In genomic region chr8:92721936-92722321, GRCm38 (mm10) we compare ENCODE assay signal across 16 mouse cellular contexts. TPM values are rescaled to one million over a fixed set of nuclear protein-coding genes. Genes with fewer than 3 reads are reported as not detected.
DNase-seq lines count a peak whose midpoint lies in the region; ATAC-seq lines count a peak whose summit lies in the region.
"Had no signal": no experiment of that assay in that cellular context is flagged by ENCODE, and none has a peak within 500 bp of the region (broad histone marks: within the 10 kb centered on the region; RNA-seq: fewer than 3 reads in every experiment).

No protein-coding gene starts in this region.

- no peaks in the 10 kb centered on the region for H3K36me3 ChIP-seq in heart, embryonic 12.5 days
- H3K36me3 ChIP-seq in heart, embryonic 10.5 days: no peaks in the 10 kb centered on the region
- no peaks in the 10 kb centered on the region for H3K36me3 ChIP-seq in midbrain, embryonic 10.5 days
- no peaks in the 10 kb centered on the region for H3K36me3 ChIP-seq in midbrain, embryonic 15.5 days (replicated peaks)
- H3K36me3 ChIP-seq in midbrain, embryonic 13.5 days: no peaks in the 10 kb centered on the region
- H3K36me3 ChIP-seq in intestine, embryonic 16.5 days (ENCODE audit: control insufficient read depth, insufficient read depth, low read length): no peaks in the 10 kb centered on the region
- H3K36me3 ChIP-seq: intestine, embryonic 15.5 days; liver, embryonic 13.5 days; neural tube, embryonic 15.5 days; stomach, embryonic 15.5 days had no signal

- H3K4me3 ChIP-seq in heart, embryonic 12.5 days: no peak overlapping the region
- H3K4me3 ChIP-seq in heart, embryonic 10.5 days: no peak overlapping the region
- H3K4me3 ChIP-seq in midbrain, embryonic 10.5 days: 0 out of 2 replicates have a peak overlapping the region, but pooled peaks have one; percentile 7
- H3K4me3 ChIP-seq in midbrain, embryonic 15.5 days: no peak overlapping the region
- H3K4me3 ChIP-seq in midbrain, embryonic 13.5 days (replicated peaks): no peak overlapping the region
- H3K4me3 ChIP-seq in intestine, embryonic 16.5 days (ENCODE audit: low read length): no peak overlapping the region
- H3K4me3 ChIP-seq: gastrocnemius, adult 2 months; intestine, embryonic 15.5 days; liver, embryonic 13.5 days; megakaryocyte, embryonic 14.5 days; neural tube, embryonic 15.5 days; stomach, embryonic 15.5 days had no signal

- H3K4me2 ChIP-seq in heart, embryonic 12.5 days: peak overlapping the region; percentile 6; the same call in 1 of the 2 replicates
- H3K4me2 ChIP-seq in midbrain, embryonic 15.5 days: no peak overlapping the region
- H3K4me2 ChIP-seq in midbrain, embryonic 13.5 days (replicated peaks): no peak overlapping the region
- no peak overlapping the region for H3K4me2 ChIP-seq in intestine, embryonic 16.5 days (ENCODE audit: low read depth, low read length)
- H3K4me2 ChIP-seq: intestine, embryonic 15.5 days; liver, embryonic 13.5 days; neural tube, embryonic 15.5 days; stomach, embryonic 15.5 days had no signal

- DNase-seq in heart, embryonic 10.5 days (ENCODE audit: low spot score): no peak
- no peak for DNase-seq in midbrain, embryonic 10.5 days (ENCODE audit: low spot score)
- DNase-seq in cerebellum, postnatal 36 days: no peak
- DNase-seq: B cell, adult 2 months; liver, embryonic 13.5 days had no signal

- 0 out of 2 replicates have a peak, but pooled peaks cover under 1% of the 10 kb centered on the region for H3K27me3 ChIP-seq in heart, embryonic 12.5 days (replicated peaks)
- H3K27me3 ChIP-seq in heart, embryonic 10.5 days (ENCODE audit: insufficient read depth, poor library complexity, severe bottlenecking): peaks cover 16% of the 10 kb centered on the region
- peaks cover 19% of the 10 kb centered on the region for H3K27me3 ChIP-seq in midbrain, embryonic 10.5 days (ENCODE audit: low read depth, poor library complexity, severe bottlenecking)
- H3K27me3 ChIP-seq in midbrain, embryonic 15.5 days (replicated peaks): no peaks in the 10 kb centered on the region
- H3K27me3 ChIP-seq in midbrain, embryonic 13.5 days: peaks cover 4% of the 10 kb centered on the region; the same call in 1 of the 2 replicates
- no peaks in the 10 kb centered on the region for H3K27me3 ChIP-seq in intestine, embryonic 16.5 days (replicated peaks; ENCODE audit: control insufficient read depth, insufficient read depth, low read length)
- H3K27me3 ChIP-seq: intestine, embryonic 15.5 days; liver, embryonic 13.5 days; megakaryocyte, embryonic 14.5 days had no signal

- no peak overlapping the region for H3K9ac ChIP-seq in heart, embryonic 12.5 days
- no peak overlapping the region for H3K9ac ChIP-seq in midbrain, embryonic 15.5 days
- no peak overlapping the region for H3K9ac ChIP-seq in midbrain, embryonic 13.5 days (replicated peaks)
- H3K9ac ChIP-seq in intestine, embryonic 16.5 days (ENCODE audit: low read depth, low read length): no peak overlapping the region
- H3K9ac ChIP-seq: intestine, embryonic 15.5 days; liver, embryonic 13.5 days; neural tube, embryonic 15.5 days; stomach, embryonic 15.5 days had no signal

- ATAC-seq in heart, embryonic 12.5 days (ENCODE audit: insufficient number of reproducible peaks, low FRiP score): no peak
- ATAC-seq in midbrain, embryonic 15.5 days (replicated peaks): no peak
- 0 out of 2 replicates have a peak, but pooled peaks have one; percentile 10 for ATAC-seq in midbrain, embryonic 13.5 days
- ATAC-seq in intestine, embryonic 16.5 days: no peak
- ATAC-seq: intestine, embryonic 15.5 days had no signal

- H3K4me1 ChIP-seq in heart, embryonic 12.5 days (replicated peaks): peaks cover 32% of the 10 kb centered on the region
- peaks cover 31% of the 10 kb centered on the region for H3K4me1 ChIP-seq in heart, embryonic 10.5 days
- peaks cover 48% of the 10 kb centered on the region for H3K4me1 ChIP-seq in midbrain, embryonic 10.5 days
- peaks cover 24% of the 10 kb centered on the region for H3K4me1 ChIP-seq in midbrain, embryonic 15.5 days
- H3K4me1 ChIP-seq in midbrain, embryonic 13.5 days (replicated peaks): peaks cover 34% of the 10 kb centered on the region
- no peaks in the 10 kb centered on the region for H3K4me1 ChIP-seq in intestine, embryonic 16.5 days (ENCODE audit: control insufficient read depth, insufficient read depth, low read length)
- H3K4me1 ChIP-seq: intestine, embryonic 15.5 days; liver, embryonic 13.5 days; megakaryocyte, embryonic 14.5 days; stomach, embryonic 15.5 days had no signal

- H3K9me3 ChIP-seq in heart, embryonic 12.5 days (replicated peaks): no peaks in the 10 kb centered on the region
- no peaks in the 10 kb centered on the region for H3K9me3 ChIP-seq in heart, embryonic 10.5 days
- H3K9me3 ChIP-seq in midbrain, embryonic 10.5 days (replicated peaks): no peaks in the 10 kb centered on the region
- H3K9me3 ChIP-seq in midbrain, embryonic 15.5 days: no peaks in the 10 kb centered on the region
- no peaks in the 10 kb centered on the region for H3K9me3 ChIP-seq in midbrain, embryonic 13.5 days
- H3K9me3 ChIP-seq in intestine, embryonic 16.5 days (ENCODE audit: control insufficient read depth, low read length): no peaks in the 10 kb centered on the region
- H3K9me3 ChIP-seq: intestine, embryonic 15.5 days; liver, embryonic 13.5 days; neural tube, embryonic 15.5 days; stomach, embryonic 15.5 days had no signal

- 67% methylated on average over 8 of the region's 8 CpGs for WGBS in heart, embryonic 12.5 days
- 76% methylated on average over 8 of the region's 8 CpGs for WGBS in heart, embryonic 10.5 days
- 69% methylated on average over 8 of the region's 8 CpGs for WGBS in midbrain, embryonic 10.5 days
- WGBS in midbrain, embryonic 15.5 days: 31% methylated on average over 8 of the region's 8 CpGs
- 34% methylated on average over 8 of the region's 8 CpGs for WGBS in midbrain, embryonic 13.5 days
- WGBS in intestine, embryonic 16.5 days: 81% methylated on average over 8 of the region's 8 CpGs

- no peak overlapping the region for H3K27ac ChIP-seq in heart, embryonic 12.5 days (ENCODE audit: poor library complexity, severe bottlenecking)
- no peak overlapping the region for H3K27ac ChIP-seq in heart, embryonic 10.5 days
- peak overlapping the region; percentile 46 for H3K27ac ChIP-seq in midbrain, embryonic 10.5 days (replicated peaks)
- no peak overlapping the region for H3K27ac ChIP-seq in midbrain, embryonic 15.5 days
- H3K27ac ChIP-seq in midbrain, embryonic 13.5 days: 0 out of 2 replicates have a peak overlapping the region, but pooled peaks have one; percentile 16
- no peak overlapping the region for H3K27ac ChIP-seq in intestine, embryonic 16.5 days (ENCODE audit: low read length)
- H3K27ac ChIP-seq: gastrocnemius, adult 2 months; intestine, embryonic 15.5 days; kidney, postnatal 0 days; liver, embryonic 13.5 days; neural tube, embryonic 15.5 days; stomach, embryonic 15.5 days had no signal

RNA-seq across cellular contexts. Expression of gene Irx6, which starts 47.8 kb away (rescaled TPM):
- 3.1 and 3.8 TPM in 2 replicates for polyA plus RNA-seq in heart, embryonic 12.5 days (2016; fragmentation: Nextera tagmentation; extraction: Ambion mirVana)
- polyA plus RNA-seq in heart, embryonic 10.5 days (2016; fragmentation: Nextera tagmentation; extraction: Ambion mirVana): 2.9 and 4.9 TPM in 2 replicates
- 2.3 and 3.0 TPM in 2 replicates for polyA plus RNA-seq in midbrain, embryonic 10.5 days (2016; fragmentation: Nextera tagmentation; extraction: Ambion mirVana)
- 5.6 and 6.9 TPM in 2 replicates for polyA plus RNA-seq in midbrain, embryonic 15.5 days (2015; fragmentation: Nextera tagmentation; extraction: Ambion mirVana)
- 4.0 and 6.6 TPM in 2 replicates for polyA plus RNA-seq in midbrain, embryonic 13.5 days (2015; fragmentation: Nextera tagmentation; extraction: Ambion mirVana)
- polyA plus RNA-seq in intestine, embryonic 16.5 days (2015; fragmentation: Nextera tagmentation; extraction: Ambion mirVana): not detected in 2 replicates
- polyA plus RNA-seq: intestine, embryonic 15.5 days; liver, embryonic 13.5 days; lung, postnatal 0 days had no signal

Comparison
In these comparisons a context has a peak if more than half of its experiments do, and no peak if none do; other contexts are left out.
1. H3K27ac ChIP-seq: peak in midbrain, embryonic 10.5 days (single experiment) and midbrain, embryonic 13.5 days (single experiment); none in heart, embryonic 12.5 days (single experiment), heart, embryonic 10.5 days (single experiment), midbrain, embryonic 15.5 days (single experiment) and intestine, embryonic 16.5 days (single experiment).